Mouse (Mus musculus) CH12F3 (cell line): ENCODE measurements around the gene Hcar1.

Source experiments
- in situ Hi-C: fragments of 300-500 bp; cut with MboI; formaldehyde crosslinking; loops from 2 replicates; pipeline ENCODE4 v1.14.3; 2020; ENCODE audit warnings: low sequenced_read_pairs

Gene Hcar1

DNA sequence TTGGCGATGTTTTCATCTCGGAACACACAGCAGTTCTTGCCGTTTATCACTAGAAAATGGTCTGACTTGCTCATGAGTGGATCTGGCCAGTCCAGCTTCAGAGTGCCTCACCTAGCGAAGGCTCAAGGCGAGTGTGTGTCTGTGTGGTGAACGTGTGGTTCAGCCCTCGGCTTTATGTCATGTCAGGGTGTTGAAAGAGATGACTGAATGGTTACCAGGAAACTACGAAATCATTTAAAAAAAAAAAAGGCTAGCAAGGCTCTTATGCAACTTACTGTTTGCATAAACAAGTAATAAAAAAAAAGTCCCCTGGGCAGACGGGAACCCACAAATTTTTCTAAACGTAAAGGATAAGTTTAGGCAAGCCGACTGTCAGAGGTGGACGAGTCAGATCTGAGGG is 14.5 kb downstream of the Hcar1 start, which contains the start of gene Hcar2:
Gene Hcar2 (minus strand): TSS at position 135 of the 400 bp plus-strand sequence.
- in situ Hi-C loops, result no loop called here

- in situ Hi-C loops, result no loop called here
These were observed 15.9 kb downstream of the Hcar1 start for GRCm38 (mm10) chr5:123863934-123864333.

GRCm38 (mm10) chr5:123862374-123863350 is 17.2 kb downstream of the Hcar1 start:
- in situ Hi-C loops, result no loop called here

- in situ Hi-C loops, result no loop called here
These were observed 21.0 kb downstream of the Hcar1 start for GRCm38 (mm10) chr5:123858798-123859197.

DNA sequence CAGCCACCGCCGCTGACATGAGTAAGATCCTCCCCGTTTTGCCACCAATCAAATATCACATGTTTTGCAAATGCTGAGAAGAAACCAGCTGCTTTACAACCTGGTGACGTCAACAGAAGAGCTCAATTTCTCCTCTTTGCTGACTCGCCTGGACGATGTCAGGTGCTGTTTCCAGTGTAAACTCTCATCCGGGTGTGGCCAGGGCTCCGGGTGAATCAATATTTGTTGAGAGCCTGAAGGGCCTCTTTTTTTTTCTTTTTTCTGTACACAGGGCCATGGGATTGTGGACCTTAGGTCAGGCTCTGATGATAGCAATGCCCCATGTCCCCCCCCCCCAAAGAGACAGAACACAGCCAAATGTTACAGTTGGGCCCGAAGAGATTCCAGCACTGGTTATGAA is 25.3 kb downstream of the Hcar1 start:
- in situ Hi-C loops, result no loop called here

DNA sequence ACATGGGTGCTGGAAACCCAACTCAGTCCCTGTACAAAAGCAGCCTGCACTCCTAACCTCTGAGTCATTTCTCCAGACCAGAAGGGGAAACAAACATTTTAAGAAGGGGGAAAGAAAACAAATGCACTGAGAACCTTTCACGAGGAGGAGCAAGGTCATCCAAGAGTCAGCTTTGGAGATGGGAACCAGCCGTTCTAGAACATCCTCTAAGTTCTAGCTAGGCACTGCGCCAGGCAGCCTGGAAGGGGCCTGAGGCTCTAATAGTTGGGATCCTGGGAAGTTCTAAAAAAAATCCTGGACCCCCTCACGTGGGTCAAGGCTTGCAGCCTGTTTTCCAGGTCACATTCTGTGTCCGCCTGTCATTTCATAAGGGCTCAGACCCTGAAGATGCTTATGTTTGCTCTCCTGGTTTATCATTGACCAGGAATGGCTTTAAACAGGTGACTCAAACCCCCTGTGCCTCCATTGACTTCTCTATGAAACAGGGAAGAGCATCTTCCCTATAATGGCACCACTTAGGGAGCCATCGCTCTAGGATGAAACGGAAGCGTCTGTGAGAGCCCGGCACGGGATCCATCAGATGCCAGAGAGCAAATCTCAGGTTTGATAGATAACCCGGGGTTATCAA is 25.8 kb downstream of the Hcar1 start:
- in situ Hi-C loops, result no loop called here

DNA sequence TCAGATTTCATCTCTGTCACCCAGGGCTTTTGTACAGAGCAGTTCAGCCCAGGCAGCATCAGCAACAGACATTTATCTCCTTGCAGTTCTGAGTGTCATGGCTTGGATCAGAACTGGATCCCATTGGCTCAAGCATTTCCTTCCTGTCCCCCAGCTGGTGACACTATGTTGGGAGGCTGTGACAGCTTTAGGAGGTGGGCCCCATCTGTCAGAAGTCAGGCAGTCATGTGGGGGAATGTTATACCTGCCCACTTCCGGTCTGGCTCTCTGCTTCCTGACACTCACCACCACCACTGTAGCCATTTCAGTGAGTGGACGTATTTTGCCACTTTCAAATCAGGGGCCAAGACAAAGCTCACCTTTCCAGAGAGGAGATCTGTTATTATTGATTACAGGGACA is 28.4 kb downstream of the Hcar1 start:
- in situ Hi-C loops, result no loop called here

GRCm38 (mm10) chr5:123844316-123844715 is 35.5 kb downstream of the Hcar1 start:
- in situ Hi-C loops, result no loop called here

DNA sequence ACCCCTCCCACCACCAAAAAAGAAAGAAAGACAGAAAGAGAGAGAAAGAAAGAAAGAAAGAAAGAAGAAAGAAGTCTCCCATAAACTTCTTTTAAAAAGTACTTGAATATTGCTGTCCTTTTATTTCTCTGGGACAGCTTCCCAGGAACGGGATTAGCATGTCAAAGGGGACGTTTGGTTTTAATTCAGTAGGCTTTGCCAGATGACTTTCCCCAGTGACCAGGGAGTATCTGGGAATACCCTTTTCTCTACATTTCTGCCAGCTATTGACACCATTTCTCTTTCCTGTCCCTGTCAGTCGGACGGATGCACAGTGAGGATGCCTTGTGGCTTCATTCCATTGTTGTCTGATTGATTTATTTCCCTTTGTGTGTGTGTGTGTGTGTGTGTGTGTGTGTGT is 36.0 kb downstream of the Hcar1 start:
- in situ Hi-C loops, result no loop called here

DNA sequence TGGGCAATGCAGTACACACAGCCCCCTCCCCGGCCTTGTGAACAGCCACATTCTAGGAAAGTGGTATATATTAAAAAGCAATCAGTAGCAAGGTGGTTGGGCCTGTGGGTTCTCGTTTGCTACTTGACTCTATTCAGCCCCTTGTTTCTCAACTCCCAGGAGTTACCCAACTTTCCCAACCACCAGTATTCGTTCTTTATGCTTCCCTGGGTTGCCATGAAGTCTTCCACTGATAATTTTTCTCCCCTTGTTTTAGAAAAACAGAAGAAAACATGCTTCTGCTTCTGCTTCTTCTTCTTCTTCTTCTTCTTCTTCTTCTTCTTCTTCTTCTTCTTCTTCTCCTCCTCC is 36.9 kb downstream of the Hcar1 start:
- in situ Hi-C loops, result no loop called here

DNA sequence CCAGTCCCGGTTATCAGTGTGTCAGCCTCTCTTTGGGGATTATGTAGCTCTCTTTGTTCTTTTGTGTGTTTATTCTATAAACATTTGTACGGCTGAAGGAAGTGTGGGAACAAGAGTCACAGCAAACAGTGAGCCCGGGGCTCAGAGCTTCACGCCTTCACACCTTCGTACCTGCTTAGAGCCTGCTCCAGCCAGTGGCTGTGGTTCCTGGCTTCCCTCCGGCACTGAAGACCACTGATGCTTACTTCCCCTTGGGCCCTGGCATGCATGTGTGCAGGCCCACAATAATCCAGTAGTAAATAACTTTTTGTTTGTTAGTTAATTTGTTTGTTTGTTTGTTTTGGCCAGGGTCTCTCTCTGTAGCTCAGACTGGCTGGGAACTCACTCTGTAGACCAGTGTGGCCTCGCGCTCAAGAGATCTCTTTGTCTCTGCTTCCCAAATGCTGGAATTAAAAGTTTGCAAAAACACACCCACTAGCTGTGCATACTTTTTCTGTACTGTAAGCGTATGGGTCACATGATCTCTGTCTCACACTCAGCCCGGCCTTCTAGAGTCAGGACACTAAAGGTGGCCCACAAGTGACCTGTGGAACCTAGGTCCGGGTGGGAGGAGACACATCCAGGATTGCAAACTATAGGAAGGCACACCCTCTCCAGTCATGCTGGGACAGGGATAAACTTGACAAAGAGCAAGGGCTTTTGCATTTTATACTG is 37.4 kb downstream of the Hcar1 start:
- in situ Hi-C loops, result no loop called here

DNA sequence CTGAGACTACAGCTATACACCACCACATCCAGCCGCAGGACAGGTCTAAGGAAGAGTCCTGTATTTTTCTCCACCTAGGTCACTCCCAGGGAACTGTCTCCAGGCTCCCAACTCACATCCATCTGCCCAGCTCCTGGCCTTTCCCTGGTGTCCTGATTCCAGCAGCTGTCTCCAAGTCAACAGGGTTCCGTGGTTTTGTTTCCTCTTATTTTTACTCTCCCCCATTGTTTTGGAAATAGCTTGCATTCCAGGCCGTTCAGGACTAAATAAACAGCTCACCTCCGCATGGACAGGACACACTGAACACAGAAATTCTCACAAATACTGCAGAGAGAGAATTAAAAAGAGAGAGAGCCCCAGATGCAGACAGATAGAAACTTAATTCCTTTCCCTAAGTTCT is 42.4 kb downstream of the Hcar1 start:
- in situ Hi-C loops, result no loop called here

DNA sequence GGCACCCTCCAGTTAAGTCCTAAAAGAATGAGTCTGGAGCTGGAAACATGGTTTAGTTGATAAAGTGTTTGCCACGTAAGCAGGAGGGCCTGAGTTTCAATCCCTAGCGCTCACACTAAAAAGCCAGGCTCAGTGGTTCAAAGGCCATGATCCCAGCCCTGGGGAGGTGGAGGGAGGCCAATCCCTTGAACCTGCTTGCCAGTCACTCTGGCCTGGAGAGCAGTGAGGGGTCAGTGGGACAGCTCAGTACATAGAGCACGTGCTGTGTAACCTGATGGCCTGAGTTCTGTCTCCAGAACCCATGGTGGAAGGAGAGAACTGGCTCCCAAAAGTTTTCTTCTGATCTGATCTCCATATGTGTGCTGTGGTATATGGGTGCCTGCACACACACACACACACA is 45.0 kb downstream of the Hcar1 start:
- in situ Hi-C loops, result no loop called here

- in situ Hi-C loops, result no loop called here
These were observed 47.5 kb downstream of the Hcar1 start for GRCm38 (mm10) chr5:123832309-123832708.

GRCm38 (mm10) chr5:123827659-123828091 is 52.1 kb downstream of the Hcar1 start:
- in situ Hi-C loops, result no loop called here
